Mouse (Mus musculus): ENCODE data around the gene Rasgrf1.

Rasgrf1 gene

DNA sequence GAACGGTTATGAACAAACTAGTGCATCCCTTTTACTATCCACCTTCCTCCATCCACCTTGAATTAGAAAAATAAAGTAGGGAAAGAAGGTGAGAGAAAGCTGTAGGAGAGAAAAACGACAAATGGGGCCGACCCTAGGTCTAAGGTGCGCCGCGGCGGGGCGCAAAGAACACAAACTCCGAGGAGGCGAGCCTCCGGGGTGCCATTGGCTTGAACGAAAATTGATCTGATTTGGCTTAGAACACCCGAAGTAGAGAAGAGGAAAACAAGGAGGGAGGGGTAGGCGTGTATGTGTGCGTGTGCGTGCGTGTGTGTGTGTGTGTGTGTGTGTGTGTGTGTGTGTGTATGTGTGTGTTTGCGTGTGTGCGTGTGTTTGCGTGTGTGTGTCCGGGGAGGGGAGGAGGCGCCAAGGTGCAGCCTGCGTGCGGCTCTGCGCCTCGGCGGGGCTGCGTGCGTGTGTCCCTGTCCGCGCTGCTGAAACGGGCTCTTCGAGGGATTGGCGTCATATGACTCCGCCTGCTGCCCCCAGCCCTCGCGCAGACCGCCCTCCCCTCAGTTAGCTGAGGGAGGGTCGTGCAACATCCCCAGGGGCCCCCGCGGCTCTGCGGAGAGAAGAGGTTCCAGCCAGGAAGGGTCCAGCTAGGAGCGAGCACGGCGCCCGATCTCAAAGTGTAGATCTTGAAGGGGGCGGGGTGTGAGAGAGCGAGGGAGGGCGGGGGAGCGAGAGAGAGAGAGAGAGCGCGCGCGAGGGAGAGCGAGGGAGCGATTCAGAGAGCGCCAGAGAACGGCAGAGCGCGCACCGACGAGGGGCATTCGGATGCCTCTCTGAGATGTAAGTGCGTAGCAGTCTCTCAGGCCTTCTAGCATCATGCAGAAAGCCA, at the start of gene Rasgrf1:
Rasgrf1 (plus strand) TSS at position 778 of the 880 bp plus-strand sequence.
- TF ChIP-seq GATA4 (IDR thresholded peaks at IDR 0.05; ENCODE audit: insufficient replicate concordance, low read length): no peak

DNA sequence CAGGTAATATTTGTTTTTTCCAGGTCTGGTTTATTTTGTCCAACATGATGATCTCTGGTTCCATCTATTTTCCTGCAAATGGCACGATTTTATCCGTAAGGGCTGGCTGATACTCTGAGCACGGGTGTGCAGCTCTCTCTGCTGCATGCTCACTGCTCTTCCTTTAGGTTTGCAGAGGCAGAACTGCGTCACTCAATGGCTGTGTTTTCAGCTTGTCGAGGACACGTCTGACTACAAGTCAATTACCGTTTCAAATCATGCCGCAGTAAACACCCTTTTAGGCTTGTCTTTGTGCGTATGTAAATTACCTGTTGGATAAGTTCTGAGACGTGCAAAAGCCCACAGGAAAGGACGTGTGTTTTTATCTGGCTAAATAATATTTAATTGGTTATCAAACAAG, 49.6 kb upstream of the Rasgrf1 start:
- TF ChIP-seq GATA4 (IDR thresholded peaks at IDR 0.05; ENCODE audit: insufficient replicate concordance, low read length): no peak

GRCm38 (mm10) chr9:89860584-89860983, 49.1 kb upstream of the Rasgrf1 start:
- no peak for TF ChIP-seq GATA4 (IDR thresholded peaks at IDR 0.05; ENCODE audit: insufficient replicate concordance, low read length)

DNA sequence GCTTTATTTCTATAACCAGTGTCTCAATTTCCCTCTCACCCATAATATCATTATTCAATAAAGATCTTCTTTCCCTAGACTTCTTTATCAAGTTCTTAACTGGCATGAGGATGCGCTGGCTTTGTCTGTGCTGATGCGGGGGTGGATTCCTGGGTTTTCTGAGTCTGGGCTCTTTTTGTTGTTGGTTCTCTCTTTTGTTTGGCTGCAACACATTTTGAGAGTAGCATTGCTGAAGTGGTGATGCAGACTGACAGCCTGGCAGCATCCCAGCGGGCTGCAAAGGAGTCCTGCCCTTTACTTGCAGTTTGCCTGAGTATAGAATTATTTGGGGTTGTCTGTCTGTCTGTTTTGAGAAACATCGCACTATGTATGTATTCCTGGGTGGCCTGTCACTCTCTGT, 42.6 kb upstream of the Rasgrf1 start:
- TF ChIP-seq GATA4 (IDR thresholded peaks at IDR 0.05; ENCODE audit: insufficient replicate concordance, low read length): no peak

DNA sequence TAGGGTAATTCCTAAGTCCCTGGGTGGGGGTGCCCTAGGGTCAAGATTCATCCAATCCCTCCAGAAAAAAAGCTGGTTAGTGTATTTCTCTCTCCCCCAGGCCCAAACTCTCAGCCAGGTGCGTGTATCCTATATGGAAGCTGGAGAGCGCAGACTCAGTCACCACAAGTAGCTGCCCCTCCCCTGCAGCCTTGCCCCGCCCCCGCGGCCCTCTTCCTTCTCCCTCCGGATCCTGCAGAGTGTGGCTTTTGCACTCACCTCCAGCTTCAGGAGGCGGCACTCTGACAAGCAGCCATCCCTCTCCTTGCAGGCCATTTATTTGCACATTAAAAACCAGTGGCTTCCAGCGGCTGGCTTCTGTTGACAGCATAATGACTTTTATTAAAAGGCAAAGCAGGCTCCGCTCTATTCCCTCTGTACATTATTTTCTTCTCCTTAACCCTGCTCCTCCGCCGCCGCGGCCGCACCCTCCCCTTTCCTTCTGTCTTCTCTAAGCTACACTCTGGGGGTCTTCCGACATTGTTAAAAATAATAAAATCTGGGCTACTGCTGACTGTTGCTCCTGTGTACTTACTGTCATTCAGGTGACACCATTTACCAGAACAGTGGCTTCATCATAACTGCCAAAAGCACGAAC, 41.5 kb upstream of the Rasgrf1 start:
- TF ChIP-seq GATA4 (IDR thresholded peaks at IDR 0.05; ENCODE audit: insufficient replicate concordance, low read length): no peak

- no peak for TF ChIP-seq GATA4 (IDR thresholded peaks at IDR 0.05; ENCODE audit: insufficient replicate concordance, low read length)
Measured at GRCm38 (mm10) chr9:89869594-89869993, 40.1 kb upstream of the Rasgrf1 start.

GRCm38 (mm10) chr9:89870531-89871150, 39.1 kb upstream of the Rasgrf1 start:
- TF ChIP-seq GATA4 (IDR thresholded peaks at IDR 0.05; ENCODE audit: insufficient replicate concordance, low read length): no peak

- TF ChIP-seq GATA4 (IDR thresholded peaks at IDR 0.05; ENCODE audit: insufficient replicate concordance, low read length): no peak
Measured at GRCm38 (mm10) chr9:89872137-89872536, 37.6 kb upstream of the Rasgrf1 start.

GRCm38 (mm10) chr9:89874434-89874833, 35.3 kb upstream of the Rasgrf1 start:
- no peak for TF ChIP-seq GATA4 (IDR thresholded peaks at IDR 0.05; ENCODE audit: insufficient replicate concordance, low read length)

GRCm38 (mm10) chr9:89875551-89875950, 34.2 kb upstream of the Rasgrf1 start:
- no peak for TF ChIP-seq GATA4 (IDR thresholded peaks at IDR 0.05; ENCODE audit: insufficient replicate concordance, low read length)

GRCm38 (mm10) chr9:89878471-89879020, 31.2 kb upstream of the Rasgrf1 start:
- TF ChIP-seq GATA4 (IDR thresholded peaks at IDR 0.05; ENCODE audit: insufficient replicate concordance, low read length): no peak

GRCm38 (mm10) chr9:89879574-89879973, 30.1 kb upstream of the Rasgrf1 start:
- no peak for TF ChIP-seq GATA4 (IDR thresholded peaks at IDR 0.05; ENCODE audit: insufficient replicate concordance, low read length)

DNA sequence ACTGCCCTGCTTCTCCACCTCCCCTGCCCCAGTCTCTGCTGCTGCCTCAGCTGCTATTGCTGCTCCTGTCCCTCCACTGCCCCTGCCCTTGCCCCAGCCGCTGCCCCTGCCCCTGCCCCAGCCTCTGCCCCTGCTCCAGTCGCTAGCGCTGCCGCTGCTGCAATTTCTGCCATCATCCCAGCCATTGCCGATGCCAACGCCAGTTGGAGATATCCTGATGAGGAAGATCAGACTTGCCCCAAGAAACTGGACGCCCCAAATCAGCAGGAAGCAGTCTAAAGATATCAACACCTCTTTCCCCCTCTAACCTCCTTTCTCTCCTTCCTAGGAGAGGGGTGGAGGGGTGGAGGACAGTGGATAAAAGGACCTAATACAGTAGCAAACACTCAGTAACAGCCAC, 28.2 kb upstream of the Rasgrf1 start:
- TF ChIP-seq GATA4 (IDR thresholded peaks at IDR 0.05; ENCODE audit: insufficient replicate concordance, low read length): no peak

DNA sequence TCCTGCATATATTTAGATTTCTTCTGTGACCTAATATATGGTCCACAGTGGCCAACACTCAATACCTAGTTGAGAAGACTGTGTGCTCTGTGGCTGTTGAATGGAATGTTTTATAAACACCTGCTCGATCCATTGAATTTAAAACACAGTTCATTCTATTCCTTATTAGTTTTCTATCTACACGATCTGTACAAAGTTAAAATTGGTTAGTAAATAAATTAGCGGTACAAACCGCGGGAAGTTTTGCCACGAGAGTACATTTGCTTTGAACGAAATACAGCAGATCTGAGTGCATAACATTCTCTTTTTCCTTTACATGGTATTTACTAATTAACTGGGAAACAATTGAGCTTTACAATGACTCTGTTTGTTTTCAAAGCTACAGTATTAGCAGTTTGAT, 27.1 kb upstream of the Rasgrf1 start:
- TF ChIP-seq GATA4 (IDR thresholded peaks at IDR 0.05; ENCODE audit: insufficient replicate concordance, low read length): no peak

DNA sequence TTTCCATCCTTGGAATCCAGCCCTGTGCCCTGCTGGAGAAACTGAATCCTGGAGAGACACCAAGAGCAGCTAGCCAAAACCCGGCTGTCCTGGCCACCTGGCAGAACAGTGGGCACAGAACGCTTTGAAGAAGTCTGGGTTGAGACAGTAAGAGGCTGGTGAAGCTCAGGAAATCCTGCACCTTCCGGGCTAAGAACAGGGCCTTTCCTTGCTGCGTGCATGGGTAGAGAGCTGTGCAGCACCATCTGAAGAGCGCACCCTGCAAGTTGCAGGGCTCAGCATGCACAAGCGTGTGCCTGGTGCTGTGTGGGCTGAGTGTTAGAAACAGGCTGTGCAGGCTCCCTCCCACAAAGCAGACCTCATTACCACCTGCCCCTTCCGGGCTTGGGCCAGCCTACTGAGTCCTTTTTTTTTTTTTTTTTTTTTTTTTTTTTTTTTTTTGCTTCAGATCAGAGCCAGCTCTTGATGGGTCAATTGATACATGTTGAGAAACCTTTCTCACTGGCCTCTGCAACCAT, 23.9 kb upstream of the Rasgrf1 start:
- TF ChIP-seq GATA4 (IDR thresholded peaks at IDR 0.05; ENCODE audit: insufficient replicate concordance, low read length): no peak

Data from liver, adult (tissue).